Mouse (Mus musculus): ENCODE measurements around the gene Tmem119.
"Not testable (repeated sequence)": the region's sequence is repeated elsewhere in the genome, so short reads cannot be mapped to it uniquely, and the experiment has no call there.

Tmem119 gene

GRCm38 (mm10) chr5:113786985-113787384 is 13.3 kb downstream of the Tmem119 start:
- DNase-seq: no peak

- DNase-seq: not testable (repeated sequence)
Measured at GRCm38 (mm10) chr5:113784104-113784503, 16.2 kb downstream of the Tmem119 start.

- peak; percentile 39 to 45 for DNase-seq
Measured at GRCm38 (mm10) chr5:113783581-113784001, 16.7 kb downstream of the Tmem119 start.

GRCm38 (mm10) chr5:113782624-113783023 is 17.7 kb downstream of the Tmem119 start:
- no peak for DNase-seq

- no peak for DNase-seq
Measured at GRCm38 (mm10) chr5:113781875-113782274, 18.4 kb downstream of the Tmem119 start.

- no peak for DNase-seq
Measured at GRCm38 (mm10) chr5:113781254-113781653, 19.1 kb downstream of the Tmem119 start.

GRCm38 (mm10) chr5:113780763-113781162 is 19.6 kb downstream of the Tmem119 start:
- no peak for DNase-seq

GRCm38 (mm10) chr5:113780082-113780752 is 20.1 kb downstream of the Tmem119 start:
- no peak for DNase-seq

GRCm38 (mm10) chr5:113779569-113779968 is 20.7 kb downstream of the Tmem119 start:
- DNase-seq: no peak

- DNase-seq: not testable (repeated sequence)
Measured at GRCm38 (mm10) chr5:113777728-113778127, 22.6 kb downstream of the Tmem119 start.

GRCm38 (mm10) chr5:113776896-113777226 is 23.5 kb downstream of the Tmem119 start:
- peak; percentile 53 to 56 for DNase-seq

GRCm38 (mm10) chr5:113776128-113776895 is 24.0 kb downstream of the Tmem119 start:
- DNase-seq: peak in 1 of 2 experiments; percentile 35

- peak in 1 of 2 experiments; percentile 19 for DNase-seq
Measured at GRCm38 (mm10) chr5:113775585-113775984, 24.7 kb downstream of the Tmem119 start.

- peak; percentile 75 to 87 for DNase-seq
Measured at GRCm38 (mm10) chr5:113773664-113774063, 26.7 kb downstream of the Tmem119 start.

- DNase-seq: no peak
Measured at GRCm38 (mm10) chr5:113772905-113773519, 27.3 kb downstream of the Tmem119 start.

- peak; percentile 93 to 95 for DNase-seq
Measured at GRCm38 (mm10) chr5:113772450-113772895, 27.8 kb downstream of the Tmem119 start, which contains the start of the genes Sart3 and Iscu. Sart3 (minus strand) TSS chr5:113772510. Iscu (plus strand) TSS chr5:113772748.

- peak; percentile 77 to 80 for DNase-seq
Measured at GRCm38 (mm10) chr5:113771213-113772162, 28.8 kb downstream of the Tmem119 start.

GRCm38 (mm10) chr5:113768806-113769205 is 31.5 kb downstream of the Tmem119 start:
- no peak for DNase-seq

GRCm38 (mm10) chr5:113765641-113766526 is 34.4 kb downstream of the Tmem119 start:
- DNase-seq: no peak

- DNase-seq: no peak
Measured at GRCm38 (mm10) chr5:113764426-113764825, 35.9 kb downstream of the Tmem119 start.

- DNase-seq: no peak
Measured at GRCm38 (mm10) chr5:113761585-113761984, 38.7 kb downstream of the Tmem119 start.
